Mouse (Mus musculus): ENCODE results near the gene 4930432K21Rik.

4930432K21Rik gene

GRCm38 (mm10) chr8:84208381-84209380 is 60.9 kb downstream of the 4930432K21Rik start:
- DNase-seq (ENCODE audit: low spot score), result no peak

GRCm38 (mm10) chr8:84210167-84210791 is 62.5 kb downstream of the 4930432K21Rik start:
- DNase-seq (ENCODE audit: low spot score), result no peak

- no peak for DNase-seq (ENCODE audit: low spot score)
These were observed 63.4 kb downstream of the 4930432K21Rik start for GRCm38 (mm10) chr8:84211202-84211601.

- no peak for DNase-seq (ENCODE audit: low spot score)
These were observed 64.2 kb downstream of the 4930432K21Rik start for GRCm38 (mm10) chr8:84211881-84212563.

- DNase-seq (ENCODE audit: low spot score), result no peak
These were observed 65.5 kb downstream of the 4930432K21Rik start for GRCm38 (mm10) chr8:84213277-84213676.

GRCm38 (mm10) chr8:84217206-84217605 is 69.4 kb downstream of the 4930432K21Rik start:
- DNase-seq (ENCODE audit: low spot score), result no peak

- DNase-seq (ENCODE audit: low spot score), result no peak
These were observed 70.3 kb downstream of the 4930432K21Rik start for GRCm38 (mm10) chr8:84218143-84218542.

- DNase-seq (ENCODE audit: low spot score), result no peak
These were observed 72.3 kb downstream of the 4930432K21Rik start for GRCm38 (mm10) chr8:84220105-84220504.

All from layer of hippocampus, adult 9-10 months (tissue).